Mouse (Mus musculus) spleen, adult 2 months (tissue): ENCODE data around the gene Sap30bp.

Experiments
- CTCF ChIP-seq: fragments of 200-500 bp; IDR thresholded peaks from 2 replicates; pipeline ENCODE4 v1.5.1; 2011; ENCODE audit warnings: mild to moderate bottlenecking, inconsistent platforms; ENCODE audit not compliant: insufficient read depth, insufficient read length, insufficient replicate concordance; ENCODE audit errors: extremely low read depth
- POLR2A ChIP-seq: fragments of 200-500 bp; IDR thresholded peaks from 2 replicates; pipeline ENCODE4 v1.6.1; 2011; ENCODE audit warnings: low read depth, low read length, inconsistent platforms

DNA sequence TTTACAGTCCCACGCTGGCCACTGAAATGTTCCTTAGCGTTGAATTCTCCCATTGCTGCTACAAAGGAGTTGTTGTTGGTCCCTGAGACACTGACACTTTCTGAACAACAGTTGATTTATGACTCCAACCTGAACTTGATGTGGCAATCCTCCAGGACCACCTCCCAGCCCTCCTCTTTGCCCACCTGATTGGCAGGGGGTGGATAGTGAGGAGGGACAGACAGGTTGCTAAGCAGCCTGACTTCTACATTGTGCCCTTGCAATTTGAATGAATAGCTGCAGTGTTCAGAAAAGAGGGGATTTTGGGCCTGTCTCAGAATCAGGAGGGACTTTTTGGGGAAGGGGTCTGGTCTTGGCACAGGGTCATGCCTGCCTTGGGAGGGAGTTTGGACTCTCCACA, 17.6 kb downstream of the Sap30bp start:
- TF ChIP-seq CTCF (no peak), POLR2A (no peak)
